Mouse (Mus musculus) lung, postnatal 4 days (tissue): Measurements from ENCODE around the gene Cdca3.

Experiments
- DNase-seq, 2 experiments: peaks; one replicate each; pipeline ENCODE4 v3.0.0; 2021

Gene Cdca3

GRCm38 (mm10) chr6:124834512-124835081 lies 5.2 kb downstream of the Cdca3 start:
- DNase-seq, result no peak

GRCm38 (mm10) chr6:124835531-124835930 lies 6.2 kb downstream of the Cdca3 start:
- DNase-seq, result peak in 1 of 2 experiments; percentile 73

- peak in 1 of 2 experiments; percentile 41 for DNase-seq
These were observed 7.1 kb downstream of the Cdca3 start for GRCm38 (mm10) chr6:124836411-124836810.

- DNase-seq, result no peak
These were observed 10.5 kb downstream of the Cdca3 start for GRCm38 (mm10) chr6:124839805-124840204.

GRCm38 (mm10) chr6:124840241-124841167 lies 11.2 kb downstream of the Cdca3 start, which contains the start of gene Gnb3:
Gene Gnb3, minus strand, starts transcription at chr6:124840275.
- DNase-seq, result no peak

GRCm38 (mm10) chr6:124847305-124847704 lies 18.0 kb downstream of the Cdca3 start:
- DNase-seq, result peak; percentile 87 to 94

GRCm38 (mm10) chr6:124850535-124850934 lies 21.2 kb downstream of the Cdca3 start:
- no peak for DNase-seq

GRCm38 (mm10) chr6:124854647-124855046 lies 25.3 kb downstream of the Cdca3 start:
- no peak for DNase-seq

GRCm38 (mm10) chr6:124856321-124856720 lies 27.0 kb downstream of the Cdca3 start:
- DNase-seq, result no peak

GRCm38 (mm10) chr6:124856916-124857839 lies 27.8 kb downstream of the Cdca3 start, which contains the start of gene P3h3:
Gene P3h3, minus strand, starts transcription at chr6:124857752.
- DNase-seq, result peak; percentile 87 to 88

- DNase-seq, result no peak
These were observed 28.6 kb downstream of the Cdca3 start for GRCm38 (mm10) chr6:124857840-124858530.

GRCm38 (mm10) chr6:124858561-124859318 lies 29.4 kb downstream of the Cdca3 start:
- no peak for DNase-seq

GRCm38 (mm10) chr6:124859725-124860124 lies 30.4 kb downstream of the Cdca3 start:
- DNase-seq, result peak; percentile 82 to 90

- DNase-seq, result no peak
These were observed 31.2 kb downstream of the Cdca3 start for GRCm38 (mm10) chr6:124860511-124860910.

- no peak for DNase-seq
These were observed 31.9 kb downstream of the Cdca3 start for GRCm38 (mm10) chr6:124861266-124861665.

GRCm38 (mm10) chr6:124861802-124862201 lies 32.5 kb downstream of the Cdca3 start:
- DNase-seq, result no peak

- no peak for DNase-seq
These were observed 33.2 kb downstream of the Cdca3 start for GRCm38 (mm10) chr6:124862406-124863124.

- no peak for DNase-seq
These were observed 33.8 kb downstream of the Cdca3 start for GRCm38 (mm10) chr6:124863125-124863657.

GRCm38 (mm10) chr6:124863658-124864298 lies 34.4 kb downstream of the Cdca3 start, which contains the start of gene Gpr162:
Gene Gpr162, minus strand, starts transcription at chr6:124863983.
- DNase-seq, result peak; percentile 67 to 70
